Mouse (Mus musculus): ENCODE data around the gene Txn1. TPM values are rescaled to one million over a fixed set of nuclear protein-coding genes. Genes with fewer than 3 reads are reported as not detected.

Txn1 gene
- 275 and 284 TPM in 2 replicates for polyA plus RNA-seq (2015; fragmentation: Nextera tagmentation; extraction: Ambion mirVana)

DNA sequence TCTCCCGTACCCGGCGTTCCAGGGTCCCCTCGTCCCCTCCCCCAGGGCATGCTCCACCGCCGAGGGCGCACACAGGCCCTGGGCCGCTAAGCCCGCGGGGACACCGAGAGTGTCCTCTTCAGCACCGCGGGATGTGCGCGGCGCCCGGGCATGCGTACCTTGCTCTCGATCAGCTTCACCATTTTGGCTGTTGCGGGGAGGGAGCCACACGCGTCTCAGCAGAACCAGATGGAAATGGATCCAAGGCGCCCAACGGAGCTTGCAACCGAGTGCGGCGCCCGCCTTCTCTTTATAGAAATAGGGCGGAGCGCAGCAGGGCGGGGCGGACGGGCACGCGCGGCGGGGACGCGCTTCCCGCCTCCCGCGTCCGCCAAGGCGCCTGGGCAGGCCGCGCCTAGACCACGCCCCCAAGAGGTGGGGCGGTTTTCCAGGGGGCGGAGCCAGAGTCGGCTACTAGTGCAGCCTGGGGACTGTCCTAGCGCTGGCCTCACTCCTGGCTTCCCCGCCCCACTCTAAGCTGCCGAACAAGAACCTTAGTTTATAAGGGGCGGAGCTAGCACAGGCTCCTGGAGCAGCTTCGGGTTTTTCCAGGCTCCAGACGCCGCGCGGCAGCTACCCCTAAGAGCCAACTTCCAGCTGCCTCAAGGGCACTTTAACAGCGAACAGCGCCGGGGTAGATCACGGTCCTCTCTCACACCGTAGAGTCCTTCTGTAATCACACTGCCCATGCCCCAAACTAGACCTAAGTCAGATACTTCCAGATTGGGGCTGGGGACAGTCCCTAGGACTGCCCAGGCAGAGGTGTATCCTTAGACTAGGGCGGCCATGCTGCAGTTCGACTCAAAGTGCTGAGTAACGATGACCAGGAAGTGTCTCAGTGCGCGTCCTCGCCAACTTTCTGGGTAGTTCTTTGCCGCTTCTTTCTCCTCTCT, at the start of gene Txn1:
TSS of gene Txn1 (minus strand) at position 383 of the 932 bp plus-strand sequence.
- H3K4me2 ChIP-seq = peak within 1 kb of the TSS; percentile 89
- peak; percentile 99 for DNase-seq
- ATAC-seq (ENCODE audit: low read depth) = peak; percentile 93
- peaks cover 45% of the 10 kb centered on the region for H3K4me1 ChIP-seq (replicated peaks)
- WGBS (ENCODE audit: insufficient replicate concordance) = under 1% methylated on average over 71 of the region's 71 CpGs
- peaks cover 25% of the 10 kb centered on the region for H3K36me3 ChIP-seq
- H3K27ac ChIP-seq = peak within 1 kb of the TSS; percentile 98
- H3K4me3 ChIP-seq (replicated peaks) = peak within 1 kb of the TSS; percentile 91
- 0 out of 2 replicates have a peak, but pooled peaks cover 5% of the 10 kb centered on the region for H3K9me3 ChIP-seq (replicated peaks)
- H3K9ac ChIP-seq = peak within 1 kb of the TSS; percentile 92
- H3K27me3 ChIP-seq = no peaks in the 10 kb centered on the region

- Histone ChIP-seq H3K4me1 (replicated peaks) (no peaks in the 10 kb centered on the region), H3K27ac (no peak overlapping the region), H3K4me2 (no peak overlapping the region), H3K27me3 (no peaks in the 10 kb centered on the region), H3K9me3 (replicated peaks) (no peaks in the 10 kb centered on the region), H3K4me3 (replicated peaks) (no peak overlapping the region), H3K9ac (no peak overlapping the region), H3K36me3 (no peaks in the 10 kb centered on the region)
- 50% methylated on average over 3 of the region's 3 CpGs for WGBS (ENCODE audit: insufficient replicate concordance)
- ATAC-seq (ENCODE audit: low read depth) (no peak), DNase-seq (no peak)
Measured at GRCm38 (mm10) chr4:58003501-58003900, 47.3 kb upstream of the Txn1 start.

DNA sequence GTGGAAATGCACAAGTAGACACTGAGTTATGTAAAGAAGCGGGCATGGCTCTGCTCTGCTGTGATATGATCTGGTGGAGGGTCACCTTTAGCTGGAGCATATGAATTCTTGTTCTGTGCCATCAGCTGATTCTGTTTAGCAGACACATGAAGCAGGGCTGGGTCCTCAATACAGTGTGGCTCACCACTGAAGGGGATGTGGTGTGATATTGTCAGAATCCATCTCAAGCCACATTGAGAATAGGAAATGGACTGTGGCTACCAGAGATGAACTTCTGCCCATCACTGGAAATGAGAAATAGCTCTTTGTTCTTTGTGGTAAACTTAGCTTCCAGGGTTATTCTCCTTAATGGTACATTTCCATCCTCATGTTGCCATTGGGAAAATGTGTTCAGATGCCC, 35.2 kb upstream of the Txn1 start:
- no peak for ATAC-seq (ENCODE audit: low read depth)
- Histone ChIP-seq H3K27me3 (no peaks in the 10 kb centered on the region), H3K4me2 (no peak overlapping the region), H3K4me1 (replicated peaks) (no peaks in the 10 kb centered on the region), H3K27ac (no peak overlapping the region), H3K9ac (no peak overlapping the region), H3K36me3 (no peaks in the 10 kb centered on the region), H3K9me3 (replicated peaks) (no peaks in the 10 kb centered on the region), H3K4me3 (replicated peaks) (no peak overlapping the region)
- WGBS (ENCODE audit: insufficient replicate concordance) = 66% methylated on average over 1 of the region's 1 CpGs
- no peak for DNase-seq

GRCm38 (mm10) chr4:57974400-57975117, 18.3 kb upstream of the Txn1 start:
- ATAC-seq (ENCODE audit: low read depth) = no peak

DNA sequence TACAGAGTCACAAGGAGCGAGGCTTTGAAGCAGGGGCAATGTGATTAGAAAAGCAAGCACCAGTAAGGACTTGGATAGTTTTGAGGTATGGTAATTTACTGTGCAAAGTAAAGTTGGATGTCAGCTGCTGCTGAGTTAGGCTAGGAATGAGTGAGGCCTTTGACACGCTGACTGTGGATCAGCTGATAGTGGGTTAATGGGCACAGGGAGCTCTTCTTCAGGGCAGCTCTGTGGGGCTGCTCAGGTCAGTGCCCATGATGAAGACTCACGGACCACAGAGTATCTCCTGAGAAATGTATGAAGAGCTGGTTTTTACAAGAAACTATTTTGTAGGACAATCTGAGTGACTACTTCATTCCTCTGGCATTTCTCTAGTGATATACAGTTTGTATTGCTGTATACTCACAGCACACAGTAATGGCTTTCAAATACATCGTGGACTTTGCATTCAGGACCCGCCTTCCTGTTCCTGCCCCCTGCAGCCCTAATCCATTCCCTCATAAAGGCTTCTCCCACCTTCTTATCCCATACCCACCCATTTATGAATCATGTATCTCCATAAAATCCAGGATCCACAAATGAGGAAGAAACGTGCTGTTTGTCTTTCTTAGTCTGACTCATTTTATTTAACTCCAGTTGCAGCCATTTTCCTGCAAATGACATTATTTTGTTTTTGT, 17.5 kb upstream of the Txn1 start:
- H3K27me3 ChIP-seq = no peaks in the 10 kb centered on the region
- H3K4me1 ChIP-seq (replicated peaks) = no peaks in the 10 kb centered on the region
- 50% methylated on average over 6 of the region's 6 CpGs for WGBS (ENCODE audit: insufficient replicate concordance)
- no peaks in the 10 kb centered on the region for H3K9me3 ChIP-seq (replicated peaks)
- H3K4me2 ChIP-seq = no peak overlapping the region
- no peaks in the 10 kb centered on the region for H3K36me3 ChIP-seq
- DNase-seq (no peak), ATAC-seq (ENCODE audit: low read depth) (no peak)
- H3K4me3 ChIP-seq (replicated peaks) = no peak overlapping the region
- H3K27ac ChIP-seq = no peak overlapping the region
- H3K9ac ChIP-seq = no peak overlapping the region

More at GRCm38 (mm10) chr4:57974400-57975117, 18.3 kb upstream of the Txn1 start:
- Histone ChIP-seq H3K9me3 (replicated peaks) (no peaks in the 10 kb centered on the region), H3K4me3 (replicated peaks) (no peak overlapping the region), H3K36me3 (no peaks in the 10 kb centered on the region), H3K4me1 (replicated peaks) (no peaks in the 10 kb centered on the region), H3K9ac (no peak overlapping the region), H3K4me2 (no peak overlapping the region), H3K27ac (no peak overlapping the region), H3K27me3 (no peaks in the 10 kb centered on the region)
- no peak for DNase-seq
- WGBS (ENCODE audit: insufficient replicate concordance) = 70% methylated on average over 6 of the region's 6 CpGs

DNA sequence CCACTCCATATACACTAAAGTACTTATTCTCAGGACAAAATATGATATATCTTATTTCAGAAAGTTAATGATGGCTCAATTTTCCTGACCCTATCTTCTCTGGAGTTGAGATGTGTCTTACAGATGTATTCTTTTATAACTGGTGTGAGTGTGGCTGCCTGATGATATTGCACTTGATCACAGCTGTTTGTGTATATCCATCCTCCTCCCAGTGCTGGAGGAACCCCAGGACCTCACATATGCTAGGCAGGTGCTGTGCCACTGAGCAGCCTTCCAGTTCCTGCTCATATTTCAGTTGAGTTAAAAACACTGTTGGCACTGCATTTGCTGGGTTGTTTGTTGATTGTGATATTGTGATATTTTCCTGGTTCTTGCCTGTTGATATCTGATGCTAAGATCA, 14.1 kb upstream of the Txn1 start:
- Histone ChIP-seq H3K27ac (no peak overlapping the region), H3K9ac (no peak overlapping the region), H3K9me3 (replicated peaks) (no peaks in the 10 kb centered on the region), H3K4me1 (replicated peaks) (no peaks in the 10 kb centered on the region), H3K27me3 (no peaks in the 10 kb centered on the region), H3K4me3 (replicated peaks) (no peak overlapping the region), H3K4me2 (no peak overlapping the region), H3K36me3 (no peaks in the 10 kb centered on the region)
- no peak for DNase-seq
- no peak for ATAC-seq (ENCODE audit: low read depth)

DNA sequence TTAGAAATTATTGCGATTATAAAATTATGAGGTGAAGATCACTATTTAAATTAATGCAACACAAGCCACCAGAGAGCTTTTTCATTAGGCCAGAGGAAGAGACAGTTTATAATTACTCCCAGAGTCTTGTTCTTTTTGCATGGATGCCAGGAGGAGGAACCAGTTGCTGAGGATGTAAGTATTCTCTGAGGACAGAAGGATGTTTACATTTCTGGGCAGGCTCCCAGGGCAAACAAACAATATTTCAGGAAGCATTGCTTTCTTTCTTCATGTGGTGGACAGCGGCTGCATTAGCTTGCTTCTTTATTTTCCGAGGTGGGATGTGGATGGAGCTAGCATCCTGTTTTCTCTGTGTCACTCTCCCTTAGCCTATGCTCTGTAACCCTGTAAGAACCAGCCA, 11.0 kb upstream of the Txn1 start:
- 58% methylated on average over 3 of the region's 3 CpGs for WGBS (ENCODE audit: insufficient replicate concordance)
- no peak for DNase-seq
- H3K27ac ChIP-seq = no peak overlapping the region

GRCm38 (mm10) chr4:57965516-57965915, 9.3 kb upstream of the Txn1 start:
- Histone ChIP-seq H3K4me1 (replicated peaks) (no peaks in the 10 kb centered on the region), H3K4me2 (no peak overlapping the region), H3K9ac (no peak overlapping the region), H3K27me3 (no peaks in the 10 kb centered on the region), H3K36me3 (no peaks in the 10 kb centered on the region), H3K27ac (no peak overlapping the region), H3K4me3 (replicated peaks) (no peak overlapping the region), H3K9me3 (replicated peaks) (no peaks in the 10 kb centered on the region)
- no peak for DNase-seq
- no peak for ATAC-seq (ENCODE audit: low read depth)
- 83% methylated on average over 4 of the region's 4 CpGs for WGBS (ENCODE audit: insufficient replicate concordance)

More for the DNA sequence above, 11.0 kb upstream of the Txn1 start:
- Histone ChIP-seq H3K4me3 (replicated peaks) (no peak overlapping the region), H3K4me1 (replicated peaks) (no peaks in the 10 kb centered on the region), H3K9ac (no peak overlapping the region), H3K9me3 (replicated peaks) (no peaks in the 10 kb centered on the region), H3K36me3 (no peaks in the 10 kb centered on the region), H3K4me2 (no peak overlapping the region), H3K27me3 (no peaks in the 10 kb centered on the region)
- ATAC-seq (ENCODE audit: low read depth) = no peak

GRCm38 (mm10) chr4:57964143-57964542, 7.9 kb upstream of the Txn1 start:
- H3K27ac ChIP-seq = no peak overlapping the region
- no peak overlapping the region for H3K4me3 ChIP-seq (replicated peaks)
- WGBS (ENCODE audit: insufficient replicate concordance) = 37% methylated on average over 1 of the region's 1 CpGs
- ATAC-seq (ENCODE audit: low read depth) = no peak
- H3K4me1 ChIP-seq (replicated peaks) = no peaks in the 10 kb centered on the region
- no peaks in the 10 kb centered on the region for H3K36me3 ChIP-seq
- no peak overlapping the region for H3K9ac ChIP-seq
- DNase-seq = no peak
- H3K9me3 ChIP-seq (replicated peaks) = no peaks in the 10 kb centered on the region
- no peaks in the 10 kb centered on the region for H3K27me3 ChIP-seq
- no peak overlapping the region for H3K4me2 ChIP-seq

- 67% methylated on average over 8 of the region's 8 CpGs for WGBS (ENCODE audit: insufficient replicate concordance)
- DNase-seq = no peak
- no peak overlapping the region for H3K9ac ChIP-seq
Measured at GRCm38 (mm10) chr4:57959056-57959455, 2.8 kb upstream of the Txn1 start.

DNA sequence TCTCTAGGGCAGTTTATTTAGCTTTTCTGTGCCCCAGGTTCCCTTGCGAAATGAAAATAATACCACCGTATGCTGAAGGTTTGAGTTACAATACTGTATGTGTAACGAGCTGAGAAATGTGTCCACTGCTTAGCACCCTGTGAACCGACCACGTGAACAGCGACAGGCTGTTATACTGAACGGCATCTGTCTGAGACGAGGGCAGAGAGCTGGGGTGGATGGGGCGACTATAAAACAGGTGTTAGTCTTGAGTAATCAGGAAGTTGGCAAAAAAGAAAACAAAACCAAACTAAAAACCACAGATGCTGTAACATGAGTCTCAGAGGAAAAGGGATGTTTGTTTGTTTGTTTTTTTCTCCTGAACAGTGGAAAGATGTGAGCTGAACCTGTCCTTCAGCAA, 1.9 kb upstream of the Txn1 start:
- no peak overlapping the region for H3K27ac ChIP-seq
- WGBS (ENCODE audit: insufficient replicate concordance) = 70% methylated on average over 9 of the region's 9 CpGs
- no peak for DNase-seq
- peak overlapping the region; percentile 89 for H3K4me2 ChIP-seq
- no peaks in the 10 kb centered on the region for H3K9me3 ChIP-seq (replicated peaks)
- H3K4me1 ChIP-seq (replicated peaks) = peaks cover 35% of the 10 kb centered on the region
- H3K36me3 ChIP-seq = peaks cover 11% of the 10 kb centered on the region
- no peaks in the 10 kb centered on the region for H3K27me3 ChIP-seq
- no peak overlapping the region for H3K4me3 ChIP-seq (replicated peaks)
- no peak overlapping the region for H3K9ac ChIP-seq
- ATAC-seq (ENCODE audit: low read depth) = no peak

More at GRCm38 (mm10) chr4:57959056-57959455, 2.8 kb upstream of the Txn1 start:
- no peak overlapping the region for H3K4me3 ChIP-seq (replicated peaks)
- H3K9me3 ChIP-seq (replicated peaks) = no peaks in the 10 kb centered on the region
- ATAC-seq (ENCODE audit: low read depth) = no peak
- no peaks in the 10 kb centered on the region for H3K27me3 ChIP-seq
- H3K27ac ChIP-seq = no peak overlapping the region
- H3K4me2 ChIP-seq = no peak overlapping the region
- H3K4me1 ChIP-seq (replicated peaks) = peaks cover 26% of the 10 kb centered on the region
- H3K36me3 ChIP-seq = peaks cover 6% of the 10 kb centered on the region
